Mouse (Mus musculus) brown adipose tissue, adult 24 weeks (tissue): ENCODE data around the gene Slc5a1. TPM values are rescaled to one million over a fixed set of nuclear protein-coding genes. Genes with fewer than 3 reads are reported as not detected.

Experiments
- H3K27ac ChIP-seq: fragments of 200-500 bp; replicated peaks from 2 replicates; pipeline ENCODE4 v1.5.1; 2012; ENCODE audit warnings: low read depth, mild to moderate bottlenecking, low read length
- H3K4me1 ChIP-seq: fragments of 200-500 bp; 2 replicates; pipeline ENCODE4 v1.6.1; 2012; ENCODE audit warnings: low read length, mixed read lengths; ENCODE audit not compliant: control insufficient read depth, insufficient read depth, insufficient read length
- H3K4me3 ChIP-seq: fragments of 200-500 bp; 2 replicates; pipeline ENCODE4 v1.5.1; 2012; ENCODE audit warnings: low read depth, mild to moderate bottlenecking, low read length, moderate library complexity; ENCODE audit not compliant: insufficient read depth
- polyA plus RNA-seq: library from polyadenylated mRNA; stranded (reverse); fragments of >200 nt; gene quantifications from 2 replicates; pipeline ENCODE4 v1.2.4, GENCODE M21; 2012; ENCODE audit not compliant: missing spikeins, insufficient read depth, insufficient read length

Slc5a1 gene
- polyA plus RNA-seq, 1 experiment = not detected

DNA sequence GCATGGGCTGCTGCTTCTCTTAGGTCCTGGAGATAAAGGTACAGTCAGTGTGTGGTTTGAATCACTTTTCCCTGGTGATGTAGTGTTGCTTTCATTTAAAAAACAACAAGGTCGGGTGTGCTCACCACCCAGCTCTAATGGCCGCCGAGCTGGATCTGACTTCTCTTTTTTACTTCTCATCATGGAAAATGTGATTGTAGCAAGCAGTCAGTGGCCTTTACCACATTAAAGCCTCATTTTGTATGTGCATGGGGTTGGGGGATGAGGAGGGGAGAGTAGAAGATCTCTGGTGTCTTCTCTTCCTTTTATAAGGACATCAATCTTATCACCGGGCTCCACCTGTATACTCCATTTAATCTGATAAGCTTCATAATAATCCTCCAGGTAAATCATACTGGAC lies 21.3 kb downstream of the Slc5a1 start:
- H3K27ac ChIP-seq = no peak overlapping the region
- no peaks in the 10 kb centered on the region for H3K4me1 ChIP-seq
- H3K4me3 ChIP-seq = no peak overlapping the region

DNA sequence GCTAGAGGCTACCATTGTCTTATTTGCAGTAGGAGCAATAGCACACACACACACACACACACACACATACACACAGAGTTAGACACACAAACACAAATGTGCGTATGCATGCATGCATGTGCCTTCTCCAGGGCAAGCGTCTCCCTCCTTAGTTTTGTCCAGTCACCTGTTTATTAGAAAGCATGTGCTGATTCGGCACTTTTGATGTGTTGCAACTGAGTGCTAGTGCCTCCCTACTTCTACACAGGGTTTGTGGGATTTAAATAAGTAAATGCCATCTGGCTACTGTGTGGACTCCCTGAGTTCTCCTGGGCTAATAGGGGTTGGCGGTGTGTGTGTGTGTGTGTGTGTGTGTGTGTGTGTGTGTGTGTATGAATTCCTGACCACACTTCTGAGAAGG lies 30.1 kb downstream of the Slc5a1 start:
- Histone ChIP-seq H3K27ac (no peak overlapping the region), H3K4me3 (no peak overlapping the region), H3K4me1 (no peaks in the 10 kb centered on the region)

DNA sequence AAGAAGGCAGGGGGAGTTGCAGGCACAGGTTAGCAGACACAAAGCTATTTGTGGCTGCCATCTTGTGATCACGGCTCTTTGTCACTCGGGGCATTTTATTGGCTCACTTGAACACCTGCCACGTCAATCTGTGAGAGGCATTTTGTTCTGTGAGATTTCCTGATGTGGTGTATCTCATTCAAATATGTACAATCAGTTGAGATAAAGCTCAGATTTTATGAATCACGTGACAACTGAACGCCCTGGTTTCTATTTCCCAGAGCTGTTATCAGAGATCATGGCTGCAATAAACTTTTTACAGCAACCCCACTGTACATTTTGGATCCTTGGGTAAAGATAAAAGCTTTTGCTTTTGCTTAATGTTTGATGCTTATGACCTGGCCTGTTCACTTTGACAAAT lies 31.6 kb downstream of the Slc5a1 start:
- H3K27ac ChIP-seq = no peak overlapping the region
- H3K4me1 ChIP-seq = no peaks in the 10 kb centered on the region
- H3K4me3 ChIP-seq = no peak overlapping the region

DNA sequence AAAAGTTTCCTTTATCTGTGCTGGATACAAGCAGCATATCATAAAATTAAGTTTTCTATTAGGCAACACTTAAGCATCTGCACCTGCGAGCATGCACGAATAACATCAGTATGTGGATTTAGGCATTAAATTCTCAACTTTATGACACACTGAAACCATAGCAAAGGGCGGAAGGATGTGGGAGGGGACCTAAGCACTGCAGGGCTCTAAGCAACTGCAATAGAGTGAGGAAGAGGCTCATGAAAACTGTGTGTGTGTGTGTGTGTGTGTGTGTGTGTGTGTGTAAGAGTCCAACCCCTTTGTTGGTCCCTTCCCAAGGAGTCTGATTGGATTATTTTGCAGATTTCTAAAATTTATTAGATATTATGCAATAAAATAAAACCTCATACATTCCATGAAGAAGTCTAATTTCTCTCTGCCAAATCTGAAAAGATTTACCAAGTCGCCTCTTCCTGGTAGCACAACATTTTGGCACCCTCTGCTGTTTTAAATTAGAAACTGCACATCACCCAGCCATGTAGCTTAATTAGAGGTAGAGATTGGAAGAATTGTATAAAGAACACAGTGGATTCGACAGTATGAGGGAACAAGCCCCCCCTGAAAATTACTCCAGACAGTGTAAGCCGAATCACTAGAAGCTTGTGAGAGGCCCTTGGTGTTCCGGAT lies 38.9 kb downstream of the Slc5a1 start:
- no peak overlapping the region for H3K4me3 ChIP-seq
- H3K27ac ChIP-seq = no peak overlapping the region
- no peaks in the 10 kb centered on the region for H3K4me1 ChIP-seq

DNA sequence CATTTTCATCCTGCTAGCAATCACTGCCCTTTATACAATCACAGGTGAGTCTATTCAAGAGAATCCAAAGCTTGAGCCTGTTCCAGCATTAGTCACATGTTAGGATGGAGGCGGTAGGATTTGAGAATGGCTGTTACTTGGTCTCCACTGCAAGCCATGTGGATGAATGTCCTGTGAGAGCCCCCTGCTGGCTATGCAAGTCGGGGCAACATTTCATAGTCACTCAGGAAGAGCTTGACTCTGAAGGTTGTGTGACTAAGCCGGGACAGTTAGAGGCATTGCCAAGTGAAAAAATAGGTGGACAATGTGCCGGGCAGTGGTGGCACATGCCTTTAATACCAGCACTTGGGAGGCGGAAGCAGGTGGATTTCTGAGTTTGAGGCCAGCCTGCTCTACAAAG lies 40.0 kb downstream of the Slc5a1 start:
- no peak overlapping the region for H3K4me3 ChIP-seq
- H3K27ac ChIP-seq = no peak overlapping the region
- H3K4me1 ChIP-seq = no peaks in the 10 kb centered on the region

DNA sequence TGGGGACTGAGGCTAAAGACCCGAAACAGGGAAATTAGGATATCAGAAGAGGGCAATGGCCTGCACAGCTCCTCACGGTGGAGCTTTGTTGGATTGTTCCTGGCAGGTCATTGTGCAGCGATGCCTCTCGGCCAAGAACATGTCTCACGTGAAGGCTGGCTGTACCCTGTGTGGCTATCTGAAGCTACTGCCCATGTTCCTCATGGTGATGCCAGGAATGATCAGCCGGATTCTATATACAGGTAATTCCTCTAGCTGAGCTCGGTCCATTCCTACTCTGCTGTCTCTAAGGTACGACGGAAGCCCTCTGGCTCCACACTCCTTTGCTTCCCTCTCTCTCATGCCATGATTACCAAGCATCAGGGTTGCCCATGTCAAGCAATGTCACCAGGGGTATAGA lies 42.8 kb downstream of the Slc5a1 start:
- Histone ChIP-seq H3K4me3 (no peak overlapping the region), H3K27ac (no peak overlapping the region), H3K4me1 (no peaks in the 10 kb centered on the region)

DNA sequence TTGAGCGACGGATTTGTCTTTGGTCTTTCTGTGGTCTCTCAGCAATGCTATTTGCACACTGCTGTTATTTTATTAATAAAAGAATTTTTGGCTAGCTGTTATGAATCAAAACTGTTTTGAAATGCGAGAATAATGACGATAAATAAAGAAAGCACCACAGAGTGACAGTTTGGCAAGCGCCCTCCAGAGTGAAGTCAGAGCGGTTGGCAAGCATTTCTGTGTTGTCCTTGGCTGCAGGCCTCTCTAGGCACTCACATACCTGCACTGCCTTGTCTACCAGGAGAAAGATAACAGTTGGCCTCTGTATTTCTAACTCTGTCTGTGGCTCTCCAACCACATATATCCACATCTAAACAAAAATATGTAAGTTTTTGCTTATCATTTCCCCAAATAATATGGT lies 43.7 kb downstream of the Slc5a1 start:
- Histone ChIP-seq H3K4me3 (no peak overlapping the region), H3K4me1 (no peaks in the 10 kb centered on the region), H3K27ac (no peak overlapping the region)

DNA sequence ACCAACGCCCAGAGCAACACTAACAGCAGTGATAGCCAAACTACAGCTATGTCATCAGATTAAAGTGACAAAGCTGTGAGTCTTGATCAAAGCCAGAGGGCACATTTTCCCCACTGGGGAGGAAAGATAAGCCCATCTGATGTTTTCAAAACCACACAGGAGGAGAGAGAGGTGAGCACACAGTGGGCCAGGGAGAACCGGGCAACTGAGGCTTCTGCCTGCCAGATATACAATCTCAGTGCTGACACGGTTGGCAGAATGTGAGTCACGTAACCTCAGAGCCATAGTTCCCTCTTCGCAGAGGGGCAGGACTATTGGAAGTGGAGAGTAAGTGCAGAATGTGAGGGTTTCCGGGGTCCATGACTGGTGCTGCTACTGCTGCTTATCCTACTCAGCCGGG lies 89.5 kb downstream of the Slc5a1 start:
- Histone ChIP-seq H3K4me1 (no peaks in the 10 kb centered on the region), H3K27ac (no peak overlapping the region), H3K4me3 (no peak overlapping the region)

DNA sequence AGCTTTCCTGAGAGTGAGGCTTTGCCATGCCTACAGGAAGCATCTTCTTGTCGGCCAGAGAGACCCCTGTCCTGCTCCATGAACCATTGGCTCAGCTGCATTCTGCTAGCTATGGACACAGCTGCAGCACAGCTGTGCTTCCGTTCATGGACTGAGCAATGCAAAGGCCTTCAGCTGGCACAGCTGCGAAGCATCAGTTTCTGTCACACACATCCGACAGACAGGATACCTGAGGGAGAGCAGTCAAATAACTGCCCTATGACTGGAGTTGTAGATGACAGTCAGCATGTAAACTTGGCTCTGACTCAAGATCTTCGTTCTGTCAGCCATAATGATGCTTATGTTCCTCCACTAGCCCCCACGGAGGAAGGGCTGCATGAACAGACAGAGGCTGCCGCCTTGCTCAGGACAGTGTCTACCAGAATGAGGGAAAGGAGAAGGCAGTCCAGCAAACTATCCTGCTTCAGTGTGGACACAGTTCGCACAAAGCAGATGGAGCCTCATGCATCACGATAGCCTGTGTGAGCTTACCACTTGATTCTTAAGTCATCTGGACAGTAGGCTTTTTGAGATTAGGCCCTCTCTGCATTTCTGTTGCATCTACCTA lies 91.3 kb downstream of the Slc5a1 start:
- no peak overlapping the region for H3K27ac ChIP-seq
- H3K4me3 ChIP-seq = no peak overlapping the region
- no peaks in the 10 kb centered on the region for H3K4me1 ChIP-seq

DNA sequence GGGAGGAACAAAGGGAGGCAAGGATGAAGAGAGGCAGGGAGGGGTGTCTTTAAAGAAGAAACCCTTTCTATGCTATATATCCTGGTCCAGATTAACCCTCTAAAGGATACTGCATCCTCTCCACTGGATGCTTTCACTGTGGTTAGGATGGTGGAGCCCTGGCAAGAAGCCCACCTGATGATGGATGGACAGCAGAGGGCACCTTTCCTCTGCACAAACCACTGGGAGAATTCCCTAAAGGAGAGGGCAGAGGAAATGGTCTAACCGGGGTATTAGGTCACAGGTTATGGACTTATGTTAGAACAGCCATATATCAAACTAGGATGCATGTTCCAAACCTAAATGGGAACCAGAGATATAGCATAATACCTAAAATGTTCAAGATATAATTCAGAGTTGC lies 96.1 kb downstream of the Slc5a1 start:
- Histone ChIP-seq H3K4me1 (no peaks in the 10 kb centered on the region), H3K4me3 (no peak overlapping the region), H3K27ac (no peak overlapping the region)

DNA sequence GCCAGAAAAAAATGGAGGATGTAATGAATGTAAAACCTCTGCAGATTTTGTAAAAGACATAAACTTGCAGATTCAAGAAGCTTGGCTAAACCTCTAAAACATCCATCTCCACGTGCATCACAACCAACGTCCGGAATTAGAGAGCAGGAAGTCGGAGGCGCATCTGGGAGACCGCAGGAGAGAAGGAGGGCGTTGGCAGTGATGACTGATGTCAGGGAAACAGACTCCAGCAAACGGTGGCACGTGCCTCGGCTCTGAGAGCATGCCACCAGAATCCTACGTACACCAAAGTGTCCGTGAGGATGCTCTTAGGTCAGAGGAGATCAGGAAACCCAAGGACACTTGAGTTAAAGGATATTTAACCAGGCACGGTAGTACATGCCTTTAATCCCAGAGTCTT lies 97.7 kb downstream of the Slc5a1 start:
- Histone ChIP-seq H3K4me3 (no peak overlapping the region), H3K4me1 (no peaks in the 10 kb centered on the region), H3K27ac (no peak overlapping the region)

DNA sequence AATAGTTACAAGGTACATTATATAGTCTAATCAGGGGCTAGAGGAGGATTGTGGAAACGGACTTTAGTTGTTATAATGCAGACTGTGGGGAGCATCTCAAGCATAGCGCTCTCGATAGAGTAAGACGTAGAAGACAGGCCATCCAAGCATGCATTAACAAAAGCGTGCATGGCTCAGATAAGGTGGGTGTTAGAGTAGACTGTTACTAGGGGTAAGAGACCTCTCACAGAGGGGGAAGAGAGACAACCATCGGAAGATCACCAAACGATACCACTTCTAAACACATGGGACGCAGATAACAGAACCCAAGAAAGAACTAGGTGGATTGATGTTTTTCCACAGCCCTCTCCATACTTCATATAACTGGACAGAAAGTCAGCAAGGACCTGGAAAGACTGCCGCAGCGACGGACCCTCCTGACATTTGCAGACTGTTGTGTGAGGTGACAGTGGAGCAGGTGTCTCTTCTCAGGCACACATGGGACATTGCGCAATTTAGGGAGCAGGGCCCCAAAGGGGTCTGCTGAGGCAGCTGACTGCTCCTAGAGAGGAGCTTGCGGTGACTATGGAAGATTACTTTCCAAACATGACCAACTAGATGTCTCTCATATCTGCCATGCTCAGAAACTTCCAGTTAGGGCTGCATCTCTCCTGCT lies 98.6 kb downstream of the Slc5a1 start:
- peaks cover 6% of the 10 kb centered on the region; the same call in 1 of the 2 replicates for H3K4me1 ChIP-seq
- H3K4me3 ChIP-seq = no peak overlapping the region
- no peak overlapping the region for H3K27ac ChIP-seq

DNA sequence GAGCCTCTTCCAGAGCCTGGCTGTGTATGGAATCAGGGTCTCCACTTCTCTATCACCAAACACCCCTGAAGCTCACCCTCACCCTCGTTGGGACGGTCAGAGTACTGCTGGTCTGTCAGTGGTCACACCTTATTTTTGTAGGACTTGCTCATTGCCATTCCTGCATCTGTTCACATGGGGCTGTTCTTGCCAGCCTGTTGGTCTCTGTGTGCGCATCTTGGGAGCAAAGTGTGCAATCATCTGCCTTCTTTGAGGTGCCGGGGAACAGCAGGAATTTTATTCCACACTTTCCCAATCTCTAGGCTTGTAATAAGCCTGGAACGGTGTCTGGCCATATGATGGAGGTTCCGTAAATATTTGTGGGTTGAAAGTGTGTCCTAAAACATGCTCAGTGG lies 99.1 kb downstream of the Slc5a1 start:
- Histone ChIP-seq H3K4me3 (no peak overlapping the region), H3K27ac (no peak overlapping the region), H3K4me1 (peaks cover 6% of the 10 kb centered on the region; the same call in 1 of the 2 replicates)

DNA sequence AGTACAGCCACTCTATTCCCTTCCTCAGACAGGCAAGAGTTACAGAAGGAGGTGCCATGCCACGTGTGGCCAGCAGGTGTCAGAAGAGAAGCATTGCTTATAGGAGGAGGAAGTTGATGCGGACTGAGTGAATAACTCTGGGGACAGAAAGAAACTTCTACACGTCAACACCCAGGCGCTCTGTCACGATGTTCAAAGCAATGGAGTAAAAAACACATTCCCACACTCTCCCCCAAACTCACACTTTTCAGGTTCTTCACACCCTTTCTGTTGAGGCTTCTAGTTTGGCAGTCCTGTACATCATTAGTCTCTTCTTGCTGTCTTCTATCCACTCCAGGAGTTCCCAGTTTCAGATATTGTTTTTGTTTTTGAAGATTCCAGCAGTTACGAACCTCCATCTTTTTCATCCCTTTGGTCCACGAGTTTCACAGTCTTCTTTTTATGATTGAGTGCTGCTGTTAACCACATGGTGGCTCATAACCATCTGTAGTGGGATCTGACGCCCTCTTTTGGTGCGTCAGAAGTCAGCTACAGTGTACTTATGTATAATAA lies 99.7 kb downstream of the Slc5a1 start:
- peaks cover 6% of the 10 kb centered on the region; the same call in 1 of the 2 replicates for H3K4me1 ChIP-seq
- H3K4me3 ChIP-seq = peak overlapping the region; percentile 24; the same call in 1 of the 2 replicates
- H3K27ac ChIP-seq = 0 out of 2 replicates have a peak overlapping the region, but pooled peaks have one; percentile 18

DNA sequence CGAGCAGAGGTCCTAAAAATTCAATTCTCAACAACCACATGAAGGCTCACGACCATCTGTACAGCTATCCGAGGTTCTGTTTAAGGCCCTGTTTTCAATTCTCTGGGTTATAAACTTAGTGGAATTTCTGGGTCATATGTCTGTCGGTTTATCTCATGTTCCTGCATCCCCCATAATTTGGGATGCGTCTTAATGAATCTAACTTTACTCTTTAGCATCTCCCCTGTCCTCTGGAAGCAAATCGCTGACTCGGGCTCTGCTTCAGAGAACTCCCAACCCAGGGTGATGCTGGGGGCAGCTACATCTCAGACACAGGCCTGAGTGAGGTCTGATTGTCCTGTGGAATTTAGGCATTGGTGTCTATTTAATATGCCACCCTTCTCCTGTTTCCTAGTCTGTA lies 100.3 kb downstream of the Slc5a1 start:
- H3K27ac ChIP-seq = no peak overlapping the region
- H3K4me1 ChIP-seq = peaks cover 6% of the 10 kb centered on the region; the same call in 1 of the 2 replicates
- H3K4me3 ChIP-seq = no peak overlapping the region
